Comparison of ENCODE assay signal across 8 mouse cellular contexts in genomic region chr2:134481759-134482158, GRCm38 (mm10).
DNase-seq lines count a peak whose midpoint lies in the region; ATAC-seq lines count a peak whose summit lies in the region.

No protein-coding gene starts in this region.

- no peak overlapping the region for H3K4me2 ChIP-seq in forebrain, embryonic 15.5 days (replicated peaks)

- 24% methylated on average over 8 of the region's 8 CpGs for WGBS in forebrain, embryonic 10.5 days
- WGBS in forebrain, embryonic 15.5 days = 14% methylated on average over 8 of the region's 8 CpGs
- 21% methylated on average over 8 of the region's 8 CpGs for WGBS in embryonic facial prominence, embryonic 10.5 days

- no peaks in the 10 kb centered on the region for H3K27me3 ChIP-seq in forebrain, embryonic 10.5 days (ENCODE audit: poor library complexity, severe bottlenecking)
- no peaks in the 10 kb centered on the region for H3K27me3 ChIP-seq in forebrain, embryonic 15.5 days
- no peaks in the 10 kb centered on the region for H3K27me3 ChIP-seq in embryonic facial prominence, embryonic 10.5 days (replicated peaks; ENCODE audit: low read depth, poor library complexity, severe bottlenecking)

- H3K9me3 ChIP-seq in forebrain, embryonic 10.5 days = no peaks in the 10 kb centered on the region
- no peaks in the 10 kb centered on the region for H3K9me3 ChIP-seq in forebrain, embryonic 15.5 days
- no peaks in the 10 kb centered on the region for H3K9me3 ChIP-seq in embryonic facial prominence, embryonic 10.5 days

- DNase-seq in forebrain, embryonic 10.5 days (ENCODE audit: extremely low spot score, low spot score) = peak; percentile 59
- DNase-seq in adrenal gland, adult 8-10 months = peak; percentile 28
- DNase-seq in embryonic facial prominence, embryonic 10.5 days (ENCODE audit: low spot score) = peak; percentile 68
- peak; percentile 67 to 79 for DNase-seq in heart, postnatal 14 days
- DNase-seq in layer of hippocampus, adult 9-11 months = peak; percentile 26
- peak; percentile 83 for DNase-seq in lung, postnatal 36 days
- DNase-seq in skeletal muscle tissue, adult 2 months (ENCODE audit: low read depth, low spot score) = peak; percentile 41

- ATAC-seq in forebrain, embryonic 15.5 days (replicated peaks) = no peak

- H3K9ac ChIP-seq in forebrain, embryonic 15.5 days (replicated peaks) = no peak overlapping the region

- no peak overlapping the region for H3K27ac ChIP-seq in forebrain, embryonic 10.5 days
- H3K27ac ChIP-seq in forebrain, embryonic 15.5 days (replicated peaks) = no peak overlapping the region
- H3K27ac ChIP-seq in embryonic facial prominence, embryonic 10.5 days (replicated peaks) = no peak overlapping the region

- intact Hi-C loops in heart, postnatal 14 days (cut with DNase I) = loop anchor here (2.0 to 5.0 kb wide), 3 partner anchors 689 to 931 kb away; no protein-coding TSS in a partner anchor

- H3K4me3 ChIP-seq in forebrain, embryonic 10.5 days = no peak overlapping the region
- H3K4me3 ChIP-seq in forebrain, embryonic 15.5 days = no peak overlapping the region
- no peak overlapping the region for H3K4me3 ChIP-seq in embryonic facial prominence, embryonic 10.5 days

- H3K36me3 ChIP-seq in forebrain, embryonic 10.5 days (replicated peaks) = no peaks in the 10 kb centered on the region
- H3K36me3 ChIP-seq in forebrain, embryonic 15.5 days = no peaks in the 10 kb centered on the region
- H3K36me3 ChIP-seq in embryonic facial prominence, embryonic 10.5 days (replicated peaks) = no peaks in the 10 kb centered on the region

- H3K4me1 ChIP-seq in forebrain, embryonic 10.5 days = peaks cover 14% of the 10 kb centered on the region
- H3K4me1 ChIP-seq in forebrain, embryonic 15.5 days = peaks cover 9% of the 10 kb centered on the region; the same call in 1 of the 2 replicates
- H3K4me1 ChIP-seq in embryonic facial prominence, embryonic 10.5 days = peaks cover 9% of the 10 kb centered on the region

Comparison
In these comparisons a context has a peak if more than half of its experiments do, and no peak if none do; other contexts are left out.
1. DNase-seq: peak in every context shown above with its lines; median percentile 83 in lung, postnatal 36 days; 73 in heart, postnatal 14 days; 68 in embryonic facial prominence, embryonic 10.5 days; 59 in forebrain, embryonic 10.5 days; 41 in skeletal muscle tissue, adult 2 months; 28 in adrenal gland, adult 8-10 months; 26 in layer of hippocampus, adult 9-11 months.